Mouse (Mus musculus): Measurements from ENCODE around the gene Vstm5.

GRCm38 (mm10) chr9:15252196-15252595 is 13.4 kb downstream of the Vstm5 start:
- TF ChIP-seq CTCF (IDR thresholded peaks at IDR 0.05; ENCODE audit: low read depth, low read length) (no peak), POLR2A (IDR thresholded peaks at IDR 0.05; ENCODE audit: extremely low read depth, insufficient read depth, low read length) (no peak)
